Mouse (Mus musculus): ENCODE results near the gene Pde4b.

DNA sequence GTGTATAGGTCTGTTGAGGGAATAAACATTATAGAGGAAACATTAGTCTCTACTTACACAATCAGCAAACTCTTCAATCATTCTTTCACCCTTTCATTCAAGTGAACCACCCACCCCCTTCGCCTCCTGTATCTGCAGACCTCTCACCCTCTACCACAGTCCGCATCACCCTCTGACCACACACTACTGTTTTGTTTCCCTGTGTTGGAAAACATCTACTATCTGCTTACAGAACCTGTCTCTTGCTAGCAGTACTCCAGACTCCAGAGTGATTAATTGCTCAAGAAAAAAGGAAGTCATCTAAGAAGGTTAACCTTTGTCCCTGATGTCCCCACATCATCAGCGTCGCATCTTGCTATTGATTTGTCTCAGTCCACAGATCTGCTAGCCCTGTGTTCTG is 185.4 kb downstream of the Pde4b start:
- TF ChIP-seq CTCF (IDR thresholded peaks at IDR 0.05; ENCODE audit: control insufficient read depth, insufficient read depth, insufficient read length) (no peak), USF1 (IDR thresholded peaks at IDR 0.05; ENCODE audit: low read depth) (no peak)

Data from C2C12 (cell line).